Mouse (Mus musculus) common myeloid progenitor, adult 5-6 weeks (primary cell): ENCODE measurements around the gene 2510039O18Rik. TPM values are rescaled to one million over a fixed set of nuclear protein-coding genes. Genes with fewer than 3 reads are reported as not detected.
A peak's percentile ranks its signal among the peaks of the same experiment; 100 is the strongest.

Experiments used
- ATAC-seq: replicated peaks from 2 replicates; pipeline ENCODE4 v1.8.0; 2016; ENCODE audit warnings: low read depth, mild to moderate bottlenecking, moderate TSS enrichment, inconsistent platforms; ENCODE audit not compliant: poor library complexity, severe bottlenecking
- total RNA-seq: library from RNA; stranded (forward); fragments of 200-1000, 187-1606 nt; gene quantifications from 2 replicates; pipeline ENCODE4 v1.2.3, GENCODE M21; 2017

2510039O18Rik gene
- total RNA-seq, 1 experiment from 2014 or later: 34.6 TPM

DNA sequence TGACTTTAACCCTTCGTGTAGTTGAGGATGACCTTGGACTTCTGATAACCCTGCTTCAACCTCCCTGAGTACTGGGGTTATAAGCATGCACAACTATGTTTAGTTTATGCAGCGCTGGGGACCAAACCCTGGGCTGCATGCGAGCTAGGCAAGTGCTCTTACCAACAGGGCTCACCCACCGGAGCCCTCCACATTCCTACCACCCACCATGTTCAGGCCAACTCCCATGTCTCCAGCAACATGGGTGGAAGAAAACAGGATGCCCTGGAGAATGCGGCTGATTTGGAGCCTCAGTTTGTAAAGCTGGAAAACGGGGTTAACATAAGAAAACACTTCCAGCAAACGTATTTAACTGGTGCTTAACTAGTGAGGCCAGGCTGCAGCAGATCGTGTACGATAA lies 4.8 kb upstream of the 2510039O18Rik start:
- no peak for ATAC-seq

DNA sequence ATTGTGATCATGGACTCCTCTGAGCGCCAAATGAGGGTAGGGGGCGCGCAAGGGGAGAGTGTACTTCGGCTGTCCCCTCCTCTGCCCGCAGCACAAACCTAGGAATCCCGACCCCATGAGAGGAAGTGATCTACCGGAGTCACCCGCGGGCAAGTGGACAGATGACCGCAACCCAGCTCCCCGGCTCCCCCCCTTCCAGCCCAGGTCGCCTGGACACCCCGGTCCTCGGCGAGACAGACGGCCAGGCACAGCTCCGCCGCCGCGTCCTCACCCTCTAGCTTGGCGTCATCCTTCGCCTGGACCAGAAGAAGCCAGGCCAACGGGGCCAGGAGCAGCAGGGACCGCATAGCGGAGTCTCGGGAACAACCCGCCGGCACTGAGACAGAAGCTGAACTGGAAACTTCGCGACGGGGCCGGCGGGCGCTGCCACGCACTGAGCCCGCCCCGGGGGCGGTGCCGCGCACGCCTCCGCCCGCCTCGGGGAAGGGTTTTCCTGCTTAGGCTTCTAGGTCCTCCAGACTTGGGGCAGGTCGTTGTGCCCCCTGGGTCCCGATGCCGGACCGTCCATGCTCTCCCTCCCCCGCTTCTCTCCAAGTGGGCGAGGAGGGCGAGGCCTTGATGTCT lies 4.3 kb upstream of the 2510039O18Rik start, which contains the start of gene Plod1:
Gene Plod1 (minus strand): TSS at position 437 of the 624 bp plus-strand sequence.
- ATAC-seq: peak; percentile 67

DNA sequence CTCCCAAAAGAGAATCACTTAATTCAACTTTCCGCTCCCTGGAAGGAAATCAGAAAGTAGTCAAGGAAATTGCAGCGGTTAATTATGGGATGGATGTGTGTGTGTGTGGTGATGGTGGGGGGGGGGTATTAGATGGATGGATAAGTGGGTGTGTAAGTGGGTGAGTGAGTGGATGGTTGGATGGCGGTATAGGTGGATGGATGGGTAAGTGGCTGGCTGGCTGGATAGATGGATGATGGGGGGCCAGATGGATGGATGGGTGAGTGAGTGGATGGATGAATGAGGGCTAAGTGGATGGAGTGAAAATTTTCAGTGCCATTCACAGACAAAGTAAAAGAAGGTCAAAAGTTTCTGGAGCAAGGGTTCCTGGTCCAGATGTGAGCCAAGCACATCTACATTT lies 3.7 kb upstream of the 2510039O18Rik start:
- no peak for ATAC-seq

DNA sequence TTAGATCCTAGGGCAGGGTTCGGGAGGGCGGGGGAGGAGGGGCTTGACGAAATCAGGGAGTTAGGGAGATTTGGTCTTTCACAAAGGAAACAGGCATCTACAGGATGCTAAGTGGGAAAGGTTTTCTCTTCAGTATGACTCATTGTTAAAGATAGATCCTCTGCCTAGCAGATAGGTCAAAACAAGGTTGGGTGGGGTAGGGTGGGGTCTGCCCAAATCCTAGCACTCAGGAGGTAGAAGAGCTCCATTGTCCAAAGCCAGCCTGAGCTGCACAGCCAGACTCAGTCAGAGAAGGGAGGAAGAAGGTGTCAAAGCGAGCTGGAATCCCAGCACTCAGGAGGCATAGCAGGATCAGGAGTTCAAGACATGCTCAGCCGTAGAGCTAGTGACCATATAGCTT lies 3.2 kb upstream of the 2510039O18Rik start:
- ATAC-seq: no peak

DNA sequence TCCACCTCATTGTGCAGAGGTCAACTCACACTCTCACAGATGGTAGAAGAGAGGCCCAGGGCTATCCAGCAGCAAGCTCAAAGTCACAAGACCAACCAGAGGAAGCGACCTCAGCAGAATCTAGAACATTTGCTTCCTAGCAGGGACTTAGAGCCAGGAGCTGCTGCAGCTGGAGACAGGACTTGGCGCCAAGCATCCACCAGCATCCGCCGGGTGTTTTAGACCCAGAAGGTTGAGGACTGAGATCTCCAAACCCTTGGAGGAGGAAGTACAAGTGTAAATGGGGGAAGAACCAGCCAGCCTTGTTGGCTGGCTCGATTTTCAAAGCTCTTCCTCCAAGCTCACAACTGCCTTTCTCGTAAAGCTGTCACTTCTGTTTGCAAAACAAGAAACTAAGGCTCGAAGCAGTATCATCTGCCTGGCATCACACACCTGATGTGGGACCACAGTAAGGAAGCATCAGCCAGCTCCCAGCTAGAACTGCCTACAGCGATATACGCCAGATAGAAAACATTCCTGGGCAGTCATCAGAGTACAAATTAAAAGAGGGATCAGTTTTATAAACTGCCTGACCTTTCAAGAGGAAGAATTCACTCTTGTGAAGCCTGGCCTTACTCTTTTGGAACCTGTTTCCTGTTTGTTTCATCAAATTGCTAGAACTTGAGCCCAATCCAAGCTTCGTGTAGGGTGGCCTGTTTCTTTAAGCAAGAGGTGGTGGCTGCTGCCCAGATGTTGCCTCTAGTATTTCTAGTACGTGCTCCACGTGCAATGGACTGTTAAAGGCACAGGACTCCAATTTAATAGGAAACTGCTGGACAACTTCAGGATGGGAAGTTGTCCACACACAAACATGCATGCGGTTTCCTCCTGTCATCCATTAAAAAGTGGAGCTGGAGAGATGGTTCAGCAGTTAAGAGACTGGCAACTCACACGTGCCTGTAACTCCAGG lies 2.3 kb upstream of the 2510039O18Rik start:
- no peak for ATAC-seq

DNA sequence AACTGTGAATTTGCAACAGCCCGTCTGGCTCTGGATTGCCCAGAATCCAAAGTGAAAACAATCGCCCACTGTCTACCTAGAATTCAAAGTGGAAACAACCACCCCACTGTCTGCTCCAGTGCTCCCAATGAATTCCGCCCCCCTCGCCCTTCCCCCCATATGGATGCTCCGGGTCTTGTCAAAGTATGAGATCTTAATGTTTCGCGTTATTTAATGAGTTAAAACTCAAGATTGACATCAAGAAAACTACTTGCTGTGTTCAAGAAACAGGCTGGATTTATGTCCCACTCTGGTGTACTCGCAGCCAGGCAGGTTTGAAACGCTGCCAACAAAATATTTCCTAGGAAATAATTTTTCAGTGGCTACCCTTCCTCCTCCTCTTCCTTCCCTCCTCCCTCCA lies 584 bp upstream of the 2510039O18Rik start:
- no peak for ATAC-seq

DNA sequence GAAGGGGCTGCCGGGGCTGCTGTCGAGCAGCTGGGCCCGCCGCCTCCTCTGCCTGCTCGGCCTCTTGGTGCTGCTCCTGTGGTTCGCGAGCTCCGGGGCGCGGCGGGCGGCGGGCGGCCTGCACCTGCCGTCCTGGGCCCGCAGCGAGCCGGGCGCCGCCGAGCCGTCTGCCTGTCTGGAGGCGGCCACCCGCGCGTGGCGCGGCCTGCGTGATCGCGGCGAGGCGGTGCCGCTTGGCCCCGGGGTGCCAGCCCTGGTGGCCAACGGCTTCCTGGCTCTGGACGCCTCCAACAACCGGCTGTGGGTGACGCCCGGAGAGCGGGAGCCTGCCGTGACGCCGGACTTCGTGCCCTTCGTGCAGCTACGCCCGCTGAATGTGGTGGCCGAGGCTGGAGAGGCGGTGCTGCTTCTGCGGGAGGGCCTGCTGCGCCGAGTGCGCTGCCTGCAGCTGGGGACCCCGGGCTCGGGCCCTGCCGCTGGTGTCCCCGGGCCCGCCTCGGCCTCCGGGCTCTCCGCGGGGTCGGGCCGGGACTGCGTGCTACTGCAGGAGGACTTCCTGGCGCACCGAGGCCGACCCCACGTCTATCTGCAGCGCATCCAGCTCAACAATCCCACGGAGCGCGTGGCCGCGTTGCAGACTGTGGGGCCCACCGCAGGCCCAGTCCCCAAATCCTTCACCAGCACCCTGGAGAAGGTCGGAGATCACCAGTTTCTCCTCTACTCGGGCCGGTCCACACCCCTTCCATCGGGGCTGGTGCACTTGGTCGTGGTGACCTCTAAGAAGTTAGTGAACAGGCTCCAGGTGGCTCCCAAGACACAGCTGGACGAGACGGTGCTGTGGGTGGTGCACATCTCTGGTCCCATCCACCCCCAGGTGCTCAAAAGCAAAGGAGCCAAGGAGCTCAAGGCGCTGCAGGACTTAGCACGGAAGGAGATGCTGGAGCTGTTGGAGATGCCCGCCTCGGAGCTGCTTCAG lies 638 bp downstream of the 2510039O18Rik start:
- ATAC-seq: peak; percentile 16

DNA sequence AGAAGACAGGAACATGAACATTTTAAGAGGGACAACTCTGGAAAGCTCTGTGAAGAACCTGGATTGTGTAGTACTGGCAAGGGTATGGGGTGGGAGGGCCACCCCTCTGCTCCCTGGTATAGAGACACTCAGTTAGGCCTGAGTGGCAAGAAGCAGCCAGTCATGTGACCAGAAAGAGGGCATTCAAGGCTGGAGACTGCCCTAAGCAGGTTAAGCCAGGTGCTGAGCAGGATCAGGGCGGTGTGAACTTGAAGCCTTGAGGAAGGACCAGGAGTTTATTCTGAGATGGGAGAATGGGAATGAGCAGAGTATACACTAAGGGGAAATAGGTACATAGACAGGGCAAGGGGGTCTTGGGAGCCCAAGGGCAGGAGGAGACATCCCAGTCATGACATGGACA lies 2.3 kb downstream of the 2510039O18Rik start:
- no peak for ATAC-seq

DNA sequence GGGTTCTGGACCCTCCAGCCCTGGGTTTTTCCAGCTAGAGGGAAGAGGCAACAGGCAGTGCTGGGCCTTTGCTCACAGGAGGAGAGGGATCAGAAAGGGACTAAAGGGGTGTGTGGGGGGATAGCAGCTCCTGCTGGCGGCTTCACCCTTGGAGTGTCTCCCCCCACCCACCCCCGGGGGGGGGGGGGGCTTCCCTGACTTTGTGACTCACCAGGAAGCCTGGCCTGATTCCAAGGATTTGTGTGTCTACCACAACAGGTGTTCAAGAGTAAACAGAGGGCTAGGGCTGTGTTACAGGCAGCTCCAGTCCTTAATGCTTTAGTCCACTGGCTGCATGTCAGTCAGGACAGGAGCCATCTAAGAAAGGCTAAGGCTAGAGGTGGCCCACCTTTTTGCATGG lies 6.8 kb downstream of the 2510039O18Rik start:
- ATAC-seq: no peak

DNA sequence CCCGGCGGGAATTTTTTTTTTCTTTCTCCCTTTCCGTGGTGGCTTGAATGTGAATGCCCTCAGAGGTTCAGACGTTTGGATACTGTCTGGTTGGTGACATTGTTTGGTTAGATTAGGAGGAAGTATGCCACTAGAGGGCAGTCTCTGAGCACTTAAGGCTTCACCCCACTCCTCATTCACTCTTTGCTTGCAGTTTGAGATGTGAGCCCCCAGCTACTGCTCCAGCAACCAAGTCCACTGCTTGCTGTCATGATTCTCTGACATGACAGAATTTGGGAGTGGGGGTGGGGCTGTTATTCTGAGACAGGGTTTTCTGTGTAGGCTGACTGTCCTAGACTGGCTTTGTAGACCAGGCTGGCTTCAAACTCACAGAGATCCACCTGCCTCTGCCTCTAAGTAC lies 12.9 kb downstream of the 2510039O18Rik start:
- ATAC-seq: peak; percentile 85

DNA sequence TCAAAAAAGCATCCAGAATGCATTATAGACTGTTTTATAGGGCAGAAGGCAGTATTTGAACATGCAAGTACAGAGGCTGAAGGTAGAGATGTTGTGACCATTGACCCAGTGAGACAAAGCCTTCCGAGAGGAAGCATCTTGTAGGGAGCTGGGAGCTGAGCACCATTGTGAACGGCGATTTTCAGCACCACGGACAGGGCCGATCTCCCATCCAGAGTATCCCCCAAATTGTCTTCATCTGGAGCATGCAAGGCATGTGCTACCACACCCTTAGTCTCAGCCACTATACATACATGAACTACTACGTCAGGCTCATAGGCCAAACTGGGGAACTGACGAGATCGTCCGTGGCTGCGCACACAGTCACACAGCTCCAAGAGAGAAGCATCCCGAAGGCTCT lies 16.4 kb downstream of the 2510039O18Rik start:
- peak; percentile 59 for ATAC-seq

DNA sequence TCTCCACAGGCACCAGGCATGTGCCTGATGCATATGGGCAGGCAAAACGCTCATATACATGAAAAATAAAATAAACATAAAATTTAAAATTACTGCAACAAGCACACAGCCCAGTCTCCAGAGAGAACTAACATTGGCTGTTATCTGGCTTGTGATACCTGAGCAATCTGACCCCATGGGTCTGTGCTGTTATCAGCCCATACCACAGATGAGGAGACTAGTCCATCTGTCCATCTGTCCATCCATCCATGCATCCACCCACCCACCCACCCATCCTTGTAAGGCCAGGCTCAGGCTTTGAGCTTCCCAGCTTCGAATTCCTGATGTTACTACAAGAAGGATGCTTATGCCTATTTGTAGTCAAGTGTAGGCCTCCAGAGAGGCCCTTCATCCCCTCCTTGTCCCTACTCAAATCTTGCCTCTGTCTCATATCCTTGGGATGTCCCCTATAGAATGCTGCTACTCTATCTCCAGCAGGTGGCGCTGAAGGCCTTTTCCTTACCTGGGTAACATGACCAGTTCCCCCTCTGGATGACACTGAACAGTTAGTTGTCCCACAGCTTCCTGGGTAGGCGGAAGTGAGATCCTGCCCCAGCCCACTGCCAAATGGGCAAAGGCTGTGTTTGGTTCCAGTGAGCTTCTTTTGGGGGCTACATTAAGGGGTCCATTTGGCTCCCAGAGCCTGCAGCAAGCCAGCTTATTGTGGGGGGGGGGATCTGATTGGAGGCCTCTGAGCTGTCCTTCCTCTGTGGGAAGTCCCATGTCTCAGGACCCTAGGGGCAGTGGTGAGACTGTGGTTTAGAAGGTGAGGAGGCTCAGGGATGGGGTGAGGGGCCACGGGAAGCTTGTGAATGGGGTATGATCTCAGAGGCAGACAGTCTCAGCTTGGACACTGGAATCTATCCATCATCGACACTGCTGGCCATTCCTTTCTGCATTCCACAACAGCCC lies 19.5 kb downstream of the 2510039O18Rik start:
- ATAC-seq: peak; percentile 94

DNA sequence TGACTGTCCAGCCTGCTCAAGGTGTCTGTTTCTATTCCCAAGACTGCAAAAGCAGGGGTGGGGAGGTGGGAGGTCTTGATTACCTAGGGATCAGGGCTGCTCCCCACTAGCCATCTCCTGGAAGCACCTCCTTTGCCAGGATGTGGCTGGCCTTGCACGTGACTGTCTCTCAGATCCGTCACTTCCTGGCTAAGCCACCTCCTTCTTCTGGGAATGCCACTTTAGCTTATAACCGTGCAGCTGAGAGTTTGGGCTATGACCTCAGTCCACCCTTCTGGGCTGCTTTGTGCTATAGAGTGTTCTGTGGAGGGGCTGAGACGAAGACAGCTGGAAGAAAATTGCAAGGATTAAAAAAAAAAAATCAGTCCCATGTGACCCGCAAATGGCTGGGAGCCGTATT lies 22.1 kb downstream of the 2510039O18Rik start:
- no peak for ATAC-seq

DNA sequence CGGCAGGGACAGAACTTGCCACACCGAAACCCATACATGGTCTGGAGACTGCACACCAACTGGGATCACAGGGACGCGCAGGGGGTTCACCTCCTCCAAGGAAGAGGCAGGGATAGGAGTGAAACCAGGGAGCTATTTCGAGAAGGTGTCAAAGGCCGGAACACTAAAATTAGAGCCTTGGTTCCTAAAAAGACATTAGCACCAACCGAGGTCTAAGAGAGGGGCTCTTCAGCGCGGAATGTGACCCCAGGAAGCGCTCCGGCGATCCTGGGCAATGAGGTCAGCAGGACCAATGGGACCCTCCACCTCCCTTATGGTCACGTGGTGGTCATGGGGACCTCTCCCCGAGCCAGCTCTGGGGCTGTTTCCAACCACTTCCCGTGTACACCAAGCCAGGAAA lies 22.9 kb downstream of the 2510039O18Rik start:
- ATAC-seq: no peak

DNA sequence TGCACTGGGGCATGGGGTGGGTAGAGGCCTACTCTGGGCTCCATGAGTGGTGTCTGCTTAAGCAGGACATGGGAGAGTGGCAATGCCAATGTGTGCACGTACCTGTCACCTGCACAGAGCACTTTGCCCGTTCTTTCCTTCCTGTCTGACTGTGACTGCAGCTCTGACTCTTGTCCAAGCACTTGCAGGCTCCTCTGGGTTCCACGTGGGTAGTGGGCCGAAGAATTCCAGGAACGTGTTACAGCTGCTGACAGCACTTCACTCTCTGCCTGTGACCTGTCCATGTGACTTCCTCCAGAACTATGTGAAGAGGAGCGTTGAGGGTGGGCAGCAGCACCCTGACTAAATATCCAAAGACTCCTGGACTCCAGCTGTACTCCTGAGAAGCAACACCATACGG lies 25.0 kb downstream of the 2510039O18Rik start:
- ATAC-seq: no peak

DNA sequence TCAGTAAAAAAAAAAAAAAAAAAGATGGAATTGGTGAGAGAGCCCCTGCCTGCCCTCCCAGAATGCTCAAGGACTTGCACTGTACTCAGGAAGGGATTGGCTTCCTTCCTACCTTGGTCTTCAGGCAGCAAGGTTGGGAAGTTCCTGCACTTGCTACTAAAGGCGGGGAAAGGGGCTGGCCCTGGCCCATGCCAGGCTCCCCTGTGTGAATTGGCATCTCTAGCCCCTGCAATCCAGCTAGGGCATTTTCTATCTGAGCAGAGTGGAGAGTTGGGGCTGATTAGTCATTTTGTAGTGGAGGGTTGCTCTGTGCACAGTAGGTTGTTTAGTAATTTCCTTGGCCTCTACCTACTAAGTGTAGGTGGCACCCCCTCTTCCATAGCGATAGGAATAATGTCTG lies 28.1 kb downstream of the 2510039O18Rik start:
- no peak for ATAC-seq

DNA sequence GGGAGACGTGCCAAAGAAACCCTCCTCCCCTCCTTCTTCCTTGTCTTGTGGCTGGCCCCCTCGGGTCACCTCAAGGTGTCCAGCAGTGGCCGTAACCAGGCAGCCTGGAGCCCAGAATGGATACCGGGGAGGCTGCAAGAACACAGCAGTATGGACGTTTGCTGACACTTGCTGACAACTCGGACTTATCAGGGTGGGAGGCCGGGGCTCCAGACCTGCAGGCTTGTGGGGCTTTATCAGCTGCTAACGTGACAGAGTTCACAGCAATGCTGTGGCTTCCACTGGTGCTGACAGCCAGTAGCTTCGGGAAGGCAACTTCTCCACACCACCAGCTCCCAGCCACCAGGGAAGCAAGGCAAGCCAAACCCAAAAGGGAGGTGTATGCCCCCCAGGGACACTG lies 28.6 kb downstream of the 2510039O18Rik start:
- no peak for ATAC-seq

DNA sequence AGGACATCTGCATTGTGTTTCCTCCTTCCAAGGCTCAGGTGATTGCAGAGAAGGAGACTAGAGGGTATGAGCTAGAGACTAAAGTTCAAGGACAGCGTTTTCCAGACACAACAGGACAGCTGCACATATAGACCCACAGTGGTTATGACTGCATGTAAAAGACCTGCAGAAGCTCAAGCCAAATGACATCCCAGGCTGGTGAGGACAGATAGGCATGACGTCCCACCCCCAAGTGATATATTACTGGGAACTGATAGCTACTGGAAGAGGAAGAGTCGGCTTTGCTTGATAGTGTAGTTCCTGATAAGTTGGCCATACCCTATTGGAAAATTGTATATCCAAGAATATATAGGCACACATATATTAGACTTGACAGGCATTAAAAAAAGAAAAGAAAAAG lies 35.5 kb downstream of the 2510039O18Rik start:
- ATAC-seq: no peak

DNA sequence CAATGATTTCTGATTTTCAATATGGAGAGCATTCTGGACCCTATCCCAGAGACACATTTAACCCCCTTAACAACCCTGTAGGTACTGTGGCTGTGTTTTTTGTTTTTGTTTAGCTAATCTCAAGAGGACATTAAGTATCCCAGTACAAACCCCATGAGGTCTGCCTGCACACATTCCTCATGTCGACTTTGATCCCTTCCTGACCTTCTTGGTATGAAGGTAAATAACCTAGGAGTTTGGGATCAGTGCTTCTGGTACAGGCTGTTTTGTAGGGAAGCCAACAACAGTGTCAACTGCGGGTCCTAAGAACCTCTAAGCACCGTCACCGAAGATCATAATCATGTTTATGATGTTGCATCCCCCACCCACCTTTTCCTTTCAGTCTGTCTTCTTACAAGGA lies 37.0 kb downstream of the 2510039O18Rik start:
- no peak for ATAC-seq
